Mouse (Mus musculus): Measurements from ENCODE around the gene Anapc16. TPM values are rescaled to one million over a fixed set of nuclear protein-coding genes. Genes with fewer than 3 reads are reported as not detected.
A peak's percentile ranks its signal among the peaks of the same experiment; 100 is the strongest.
"Not testable (repeated sequence)": the region's sequence is repeated elsewhere in the genome, so short reads cannot be mapped to it uniquely, and the experiment has no call there.

Gene Anapc16
- total RNA-seq, 1 experiment, result 54.5 TPM

DNA sequence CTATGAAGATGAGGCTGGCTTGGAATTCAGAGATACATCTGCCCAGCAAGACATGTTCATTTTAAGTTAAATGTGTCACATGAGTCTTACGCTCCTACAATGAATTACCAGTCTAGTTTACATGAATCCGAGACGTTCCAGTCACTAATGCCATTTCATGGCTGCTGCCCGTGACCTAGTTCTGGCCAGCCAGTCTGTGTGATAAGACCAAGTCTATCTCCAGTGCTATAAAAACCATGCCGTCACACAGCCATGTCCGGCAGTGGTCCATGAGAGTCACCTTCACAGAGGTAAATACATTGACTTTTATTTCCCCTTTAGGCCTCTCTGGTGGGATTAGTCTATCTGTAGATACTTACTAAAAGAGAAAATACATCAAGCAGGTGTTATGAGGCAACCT, 7.0 kb downstream of the Anapc16 start:
- Histone ChIP-seq H3K4me3 (ENCODE audit: insufficient read depth in 1 of 2, low read depth in 1 of 2, low read length in 2 of 2, poor library complexity in 1 of 2, severe bottlenecking in 1 of 2) (no peak overlapping the region), H3K27ac (ENCODE audit: insufficient read depth, low read depth, low read length, poor library complexity, severe bottlenecking) (no peak overlapping the region), H3K9me3 (ENCODE audit: control insufficient read depth, insufficient read depth, low read depth, low read length) (no peaks in the 10 kb centered on the region), H3K4me1 (ENCODE audit: control insufficient read depth in 2 of 2, insufficient read depth in 2 of 2, low read length in 2 of 2, poor library complexity in 1 of 2) (peaks cover 0 to 3% of the 10 kb centered on the region in 2 experiments; a peak in 1 of 4 replicates), H3K36me3 (ENCODE audit: control insufficient read depth, insufficient read depth, low read length, poor library complexity, severe bottlenecking) (peaks cover 6% of the 10 kb centered on the region; the same call in 1 of the 2 replicates), H3K9ac (ENCODE audit: insufficient read depth, low read depth, low read length, poor library complexity, severe bottlenecking) (no peak overlapping the region)
- in situ Hi-C loops (cut with MboI; ENCODE audit: low sequenced_read_pairs in 2 of 2, unreplicated experiment in 2 of 2), result no loop called here
- TF ChIP-seq MAFK (IDR thresholded peaks at IDR 0.05; ENCODE audit: insufficient read depth, low read depth, low read length) (no peak), HCFC1 (IDR thresholded peaks at IDR 0.05; ENCODE audit: borderline replicate concordance, insufficient read depth, low read length) (no peak), ZC3H11A (IDR thresholded peaks at IDR 0.05; ENCODE audit: borderline replicate concordance, low read depth, low read length) (no peak), CHD2 (IDR thresholded peaks at IDR 0.05; ENCODE audit: low read depth, low read length) (no peak), ZNF384 (IDR thresholded peaks at IDR 0.05; ENCODE audit: low read depth, low read length) (no peak)
- DNase-seq (ENCODE audit: low read depth, low spot score), result no peak

DNA sequence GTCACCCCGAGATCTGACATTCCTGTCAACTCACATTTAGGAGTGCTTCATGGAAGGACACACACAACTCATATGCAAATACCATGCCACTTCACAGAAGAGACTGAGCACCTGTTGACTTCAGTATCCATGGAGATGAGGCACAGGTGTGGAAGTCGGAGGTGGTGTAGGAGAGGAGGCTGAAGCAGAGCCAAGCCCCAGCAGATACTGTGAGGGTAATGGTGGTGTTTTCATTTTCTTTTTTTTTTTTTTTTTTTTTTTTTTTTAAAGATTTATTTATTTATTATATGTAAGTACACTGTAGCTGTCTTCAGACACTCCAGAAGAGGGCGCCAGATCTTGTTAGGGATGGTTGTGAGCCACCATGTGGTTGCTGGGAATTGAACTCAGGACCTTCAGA, 9.1 kb downstream of the Anapc16 start:
- H3K4me1 ChIP-seq (ENCODE audit: control insufficient read depth in 2 of 2, insufficient read depth in 2 of 2, low read length in 2 of 2, poor library complexity in 1 of 2); H3K9ac ChIP-seq (ENCODE audit: insufficient read depth, low read depth, low read length, poor library complexity, severe bottlenecking); H3K4me3 ChIP-seq (ENCODE audit: insufficient read depth in 1 of 2, low read depth in 1 of 2, low read length in 2 of 2, poor library complexity in 1 of 2, severe bottlenecking in 1 of 2); DNase-seq (ENCODE audit: low read depth, low spot score); in situ Hi-C loops (cut with MboI; ENCODE audit: low sequenced_read_pairs in 2 of 2, unreplicated experiment in 2 of 2); H3K27ac ChIP-seq (ENCODE audit: insufficient read depth, low read depth, low read length, poor library complexity, severe bottlenecking); H3K9me3 ChIP-seq (ENCODE audit: control insufficient read depth, insufficient read depth, low read depth, low read length): not testable (repeated sequence)
- H3K36me3 ChIP-seq (ENCODE audit: control insufficient read depth, insufficient read depth, low read length, poor library complexity, severe bottlenecking), result peaks cover 16% of the 10 kb centered on the region
- peak; percentile 77 for TF ChIP-seq ZNF384 (IDR thresholded peaks at IDR 0.05; ENCODE audit: low read depth, low read length)

DNA sequence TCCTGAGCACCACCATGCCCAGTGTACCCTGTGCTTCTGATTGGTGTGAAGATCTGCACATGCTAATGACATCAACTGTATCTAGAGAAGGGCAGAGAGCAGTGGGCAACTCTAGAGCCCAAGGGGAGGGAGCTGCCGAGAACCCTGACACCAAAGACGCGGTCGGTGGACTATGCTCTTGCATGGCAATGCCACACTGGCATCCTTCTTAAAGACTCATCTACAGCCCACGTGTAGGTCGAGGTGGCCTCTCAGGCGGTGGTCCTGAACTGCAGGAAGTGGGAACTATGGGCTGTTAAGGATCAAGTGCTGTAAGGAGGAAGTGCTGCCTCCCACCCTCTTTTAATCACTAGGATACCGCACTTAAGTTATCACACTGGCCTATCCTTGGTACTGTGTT, 10.9 kb downstream of the Anapc16 start:
- H3K27ac ChIP-seq (ENCODE audit: insufficient read depth, low read depth, low read length, poor library complexity, severe bottlenecking), result no peak overlapping the region
- peaks cover 26% of the 10 kb centered on the region for H3K36me3 ChIP-seq (ENCODE audit: control insufficient read depth, insufficient read depth, low read length, poor library complexity, severe bottlenecking)
- no peaks in the 10 kb centered on the region for H3K4me1 ChIP-seq (ENCODE audit: control insufficient read depth in 2 of 2, insufficient read depth in 2 of 2, low read length in 2 of 2, poor library complexity in 1 of 2)
- H3K9ac ChIP-seq (ENCODE audit: insufficient read depth, low read depth, low read length, poor library complexity, severe bottlenecking), result no peak overlapping the region
- DNase-seq (ENCODE audit: low read depth, low spot score), result no peak
- in situ Hi-C loops (cut with MboI; ENCODE audit: low sequenced_read_pairs in 2 of 2, unreplicated experiment in 2 of 2), result no loop called here
- TF ChIP-seq HCFC1 (IDR thresholded peaks at IDR 0.05; ENCODE audit: borderline replicate concordance, insufficient read depth, low read length) (no peak), ZC3H11A (IDR thresholded peaks at IDR 0.05; ENCODE audit: borderline replicate concordance, low read depth, low read length) (no peak), MAFK (IDR thresholded peaks at IDR 0.05; ENCODE audit: insufficient read depth, low read depth, low read length) (no peak), ZNF384 (IDR thresholded peaks at IDR 0.05; ENCODE audit: low read depth, low read length) (no peak)
- no peaks in the 10 kb centered on the region for H3K9me3 ChIP-seq (ENCODE audit: control insufficient read depth, insufficient read depth, low read depth, low read length)
- H3K4me3 ChIP-seq (ENCODE audit: insufficient read depth in 1 of 2, low read depth in 1 of 2, low read length in 2 of 2, poor library complexity in 1 of 2, severe bottlenecking in 1 of 2), result no peak overlapping the region

DNA sequence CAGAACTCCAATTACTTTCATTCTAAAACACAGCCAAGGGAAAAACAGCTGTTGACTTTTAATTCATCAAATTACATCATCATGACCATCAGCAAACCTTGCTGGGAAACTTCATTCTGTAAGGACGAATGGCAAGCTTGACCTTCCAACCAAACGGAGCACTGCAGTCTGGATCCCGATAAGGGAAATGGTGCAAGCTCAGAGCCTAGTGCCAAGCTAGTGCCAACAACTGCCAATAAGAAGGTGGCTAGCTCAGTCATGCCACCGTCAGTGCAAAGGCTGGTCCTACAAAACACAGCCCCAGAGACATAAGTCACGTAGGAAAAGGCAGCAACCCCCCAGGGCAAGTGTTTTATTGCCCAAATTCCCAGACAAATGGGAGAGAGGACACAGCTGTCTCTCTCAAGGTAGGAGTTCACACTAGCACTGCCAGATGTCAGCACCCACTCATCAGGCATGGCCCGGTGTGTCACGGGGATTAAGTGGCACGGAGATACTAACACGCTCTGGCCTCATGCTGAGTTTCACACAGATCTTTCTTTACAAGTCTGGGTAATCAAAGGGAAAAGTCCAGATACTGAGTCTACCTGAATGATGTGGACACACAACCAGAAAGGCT, 11.6 kb downstream of the Anapc16 start:
- H3K27ac ChIP-seq (ENCODE audit: insufficient read depth, low read depth, low read length, poor library complexity, severe bottlenecking), result no peak overlapping the region
- H3K4me3 ChIP-seq (ENCODE audit: insufficient read depth in 1 of 2, low read depth in 1 of 2, low read length in 2 of 2, poor library complexity in 1 of 2, severe bottlenecking in 1 of 2), result no peak overlapping the region
- peaks cover 26% of the 10 kb centered on the region for H3K36me3 ChIP-seq (ENCODE audit: control insufficient read depth, insufficient read depth, low read length, poor library complexity, severe bottlenecking)
- no peaks in the 10 kb centered on the region for H3K9me3 ChIP-seq (ENCODE audit: control insufficient read depth, insufficient read depth, low read depth, low read length)
- H3K4me1 ChIP-seq (ENCODE audit: control insufficient read depth in 2 of 2, insufficient read depth in 2 of 2, low read length in 2 of 2, poor library complexity in 1 of 2), result no peaks in the 10 kb centered on the region
- in situ Hi-C loops (cut with MboI; ENCODE audit: low sequenced_read_pairs in 2 of 2, unreplicated experiment in 2 of 2), result no loop called here
- no peak for TF ChIP-seq HCFC1 (IDR thresholded peaks at IDR 0.05; ENCODE audit: borderline replicate concordance, insufficient read depth, low read length)
- TF ChIP-seq MAFK (IDR thresholded peaks at IDR 0.05; ENCODE audit: insufficient read depth, low read depth, low read length), result no peak
- TF ChIP-seq ZC3H11A (IDR thresholded peaks at IDR 0.05; ENCODE audit: borderline replicate concordance, low read depth, low read length), result no peak
- no peak for TF ChIP-seq CHD2 (IDR thresholded peaks at IDR 0.05; ENCODE audit: low read depth, low read length)
- TF ChIP-seq ZNF384 (IDR thresholded peaks at IDR 0.05; ENCODE audit: low read depth, low read length), result no peak
- no peak for DNase-seq (ENCODE audit: low read depth, low spot score)
- no peak overlapping the region for H3K9ac ChIP-seq (ENCODE audit: insufficient read depth, low read depth, low read length, poor library complexity, severe bottlenecking)

DNA sequence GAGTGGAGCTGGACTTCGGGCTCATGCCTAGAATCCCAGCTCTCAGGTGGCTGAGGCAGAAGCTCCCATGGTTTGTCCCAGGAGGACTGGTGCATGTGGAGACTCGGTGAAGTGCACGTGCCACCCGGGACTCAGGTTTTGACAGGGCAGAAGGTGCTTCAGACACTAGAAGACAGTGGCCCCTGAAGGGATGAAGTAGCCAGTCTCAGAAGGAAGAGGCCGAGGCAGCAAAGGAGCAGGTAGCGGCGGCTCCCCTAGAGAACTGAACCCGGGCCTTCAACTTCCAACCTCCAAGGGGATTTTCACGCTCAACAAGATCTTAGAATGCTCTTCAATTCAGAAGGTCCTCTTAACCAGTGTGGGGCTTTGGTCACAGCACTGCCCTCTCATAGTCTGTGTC, 12.5 kb downstream of the Anapc16 start:
- H3K9me3 ChIP-seq (ENCODE audit: control insufficient read depth, insufficient read depth, low read depth, low read length), result no peaks in the 10 kb centered on the region
- peaks cover 27% of the 10 kb centered on the region for H3K36me3 ChIP-seq (ENCODE audit: control insufficient read depth, insufficient read depth, low read length, poor library complexity, severe bottlenecking)
- DNase-seq (ENCODE audit: low read depth, low spot score), result no peak
- H3K27ac ChIP-seq (ENCODE audit: insufficient read depth, low read depth, low read length, poor library complexity, severe bottlenecking), result no peak overlapping the region
- no peak overlapping the region for H3K4me3 ChIP-seq (ENCODE audit: insufficient read depth in 1 of 2, low read depth in 1 of 2, low read length in 2 of 2, poor library complexity in 1 of 2, severe bottlenecking in 1 of 2)
- H3K4me1 ChIP-seq (ENCODE audit: control insufficient read depth in 2 of 2, insufficient read depth in 2 of 2, low read length in 2 of 2, poor library complexity in 1 of 2), result no peaks in the 10 kb centered on the region
- in situ Hi-C loops (cut with MboI; ENCODE audit: low sequenced_read_pairs in 2 of 2, unreplicated experiment in 2 of 2), result no loop called here
- TF ChIP-seq MAFK (IDR thresholded peaks at IDR 0.05; ENCODE audit: insufficient read depth, low read depth, low read length), result no peak
- TF ChIP-seq HCFC1 (IDR thresholded peaks at IDR 0.05; ENCODE audit: borderline replicate concordance, insufficient read depth, low read length), result no peak
- TF ChIP-seq CHD2 (IDR thresholded peaks at IDR 0.05; ENCODE audit: low read depth, low read length), result no peak
- TF ChIP-seq ZNF384 (IDR thresholded peaks at IDR 0.05; ENCODE audit: low read depth, low read length), result no peak
- no peak for TF ChIP-seq ZC3H11A (IDR thresholded peaks at IDR 0.05; ENCODE audit: borderline replicate concordance, low read depth, low read length)
- no peak overlapping the region for H3K9ac ChIP-seq (ENCODE audit: insufficient read depth, low read depth, low read length, poor library complexity, severe bottlenecking)

Measured in ES-E14 (cell line).